Comparison of ENCODE assay signal across 15 mouse cellular contexts in the genomic region with DNA sequence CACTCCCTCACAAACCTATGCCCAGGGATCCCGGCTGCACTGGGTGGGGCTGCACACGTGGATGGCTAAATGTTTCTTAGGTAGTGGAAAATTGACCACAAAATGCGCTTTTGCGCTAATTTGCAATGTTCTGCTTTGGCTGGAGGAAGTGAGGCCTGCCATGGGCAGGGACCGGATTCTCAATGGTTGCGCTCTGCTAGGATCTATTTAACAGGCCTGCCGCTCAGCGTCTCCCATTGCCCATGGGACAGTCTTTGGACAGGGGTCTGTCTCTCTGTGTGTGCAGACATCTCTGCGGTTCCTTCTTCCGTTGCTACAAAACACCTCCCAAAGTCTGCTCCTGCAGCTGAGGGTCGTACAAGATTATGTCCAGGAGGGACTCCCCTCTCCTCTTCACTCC. TPM values are rescaled to one million over a fixed set of nuclear protein-coding genes. Genes with fewer than 3 reads are reported as not detected.
DNase-seq lines count a peak whose midpoint lies in the region; ATAC-seq lines count a peak whose summit lies in the region.
"Had no signal": no experiment of that assay in that cellular context is flagged by ENCODE, and none has a peak within 500 bp of the region (broad histone marks: within the 10 kb centered on the region; RNA-seq: fewer than 3 reads in every experiment).

No protein-coding gene starts in this region.

- intact Hi-C loops in heart, postnatal 25 days (cut with DNase I): no loop called here

- no peak; the same call in 1 of the 2 replicates for ATAC-seq in neural tube, embryonic 11.5 days (ENCODE audit: insufficient read depth, low FRiP score, low TSS enrichment)
- ATAC-seq in forebrain, embryonic 16.5 days: no peak
- no peak for ATAC-seq in limb, embryonic 15.5 days (ENCODE audit: insufficient number of reproducible peaks, low FRiP score, low TSS enrichment, low read depth)

- no peak overlapping the region for H3K27ac ChIP-seq in neural tube, embryonic 11.5 days (ENCODE audit: low read depth, low read length)
- H3K27ac ChIP-seq in forebrain, embryonic 16.5 days (ENCODE audit: low read length): no peak overlapping the region
- no peak overlapping the region for H3K27ac ChIP-seq in limb, embryonic 15.5 days
- H3K27ac ChIP-seq: liver, embryonic 15.5 days; macrophage had no signal

- no peaks in the 10 kb centered on the region for H3K9me3 ChIP-seq in neural tube, embryonic 11.5 days (ENCODE audit: control insufficient read depth, low read length)
- H3K9me3 ChIP-seq in forebrain, embryonic 16.5 days (ENCODE audit: control insufficient read depth, low read length): no peaks in the 10 kb centered on the region
- no peaks in the 10 kb centered on the region for H3K9me3 ChIP-seq in limb, embryonic 15.5 days
- H3K9me3 ChIP-seq: liver, embryonic 15.5 days had no signal

- H3K9ac ChIP-seq in neural tube, embryonic 11.5 days (ENCODE audit: low read length): 0 out of 2 replicates have a peak overlapping the region, but pooled peaks have one; percentile 45
- no peak overlapping the region for H3K9ac ChIP-seq in forebrain, embryonic 16.5 days (replicated peaks; ENCODE audit: low read depth, low read length)
- no peak overlapping the region for H3K9ac ChIP-seq in limb, embryonic 15.5 days
- H3K9ac ChIP-seq: liver, embryonic 15.5 days had no signal

- H3K27me3 ChIP-seq in neural tube, embryonic 11.5 days (ENCODE audit: control insufficient read depth, insufficient read depth, low read length): peaks cover 61% of the 10 kb centered on the region
- peaks cover 79% of the 10 kb centered on the region for H3K27me3 ChIP-seq in forebrain, embryonic 16.5 days (replicated peaks; ENCODE audit: control insufficient read depth, insufficient read depth, low read length)
- H3K27me3 ChIP-seq in limb, embryonic 15.5 days: peaks cover 89% of the 10 kb centered on the region
- no peaks in the 10 kb centered on the region for H3K27me3 ChIP-seq in splenic B cell, adult 2 months (ENCODE audit: control insufficient read depth, insufficient read depth, low read length, poor library complexity, severe bottlenecking)

- H3K4me3 ChIP-seq in neural tube, embryonic 11.5 days (ENCODE audit: low read depth, low read length): no peak overlapping the region
- H3K4me3 ChIP-seq in forebrain, embryonic 16.5 days (replicated peaks; ENCODE audit: low read length): no peak overlapping the region
- H3K4me3 ChIP-seq in limb, embryonic 15.5 days: 0 out of 2 replicates have a peak overlapping the region, but pooled peaks have one; percentile 29
- H3K4me3 ChIP-seq: liver, embryonic 15.5 days had no signal

- WGBS in neural tube, embryonic 11.5 days: 5% methylated on average over 11 of the region's 11 CpGs
- 4% methylated on average over 11 of the region's 11 CpGs for WGBS in forebrain, embryonic 16.5 days
- WGBS in limb, embryonic 15.5 days: 13% methylated on average over 11 of the region's 11 CpGs

- H3K36me3 ChIP-seq in neural tube, embryonic 11.5 days (ENCODE audit: control insufficient read depth, insufficient read depth, low read length): no peaks in the 10 kb centered on the region
- H3K36me3 ChIP-seq in forebrain, embryonic 16.5 days (ENCODE audit: control insufficient read depth, insufficient read depth): no peaks in the 10 kb centered on the region
- no peaks in the 10 kb centered on the region for H3K36me3 ChIP-seq in limb, embryonic 15.5 days
- H3K36me3 ChIP-seq in splenic B cell, adult 2 months (ENCODE audit: control insufficient read depth, insufficient read depth, low read length, poor library complexity, severe bottlenecking): no peaks in the 10 kb centered on the region
- H3K36me3 ChIP-seq: liver, embryonic 15.5 days had no signal

- H3K4me1 ChIP-seq in neural tube, embryonic 11.5 days (ENCODE audit: control insufficient read depth, insufficient read depth, low read length): peaks cover 63% of the 10 kb centered on the region
- peaks cover 32% of the 10 kb centered on the region for H3K4me1 ChIP-seq in forebrain, embryonic 16.5 days (replicated peaks; ENCODE audit: control insufficient read depth, insufficient read depth, low read length)
- peaks cover 30% of the 10 kb centered on the region for H3K4me1 ChIP-seq in limb, embryonic 15.5 days

- H3K4me2 ChIP-seq in neural tube, embryonic 11.5 days (ENCODE audit: low read depth): peak overlapping the region; percentile 47
- peak overlapping the region; percentile 64; the same call in 1 of the 2 replicates for H3K4me2 ChIP-seq in forebrain, embryonic 16.5 days (ENCODE audit: low read length)
- no peak overlapping the region for H3K4me2 ChIP-seq in limb, embryonic 15.5 days
- H3K4me2 ChIP-seq: liver, embryonic 15.5 days had no signal

- no peak for DNase-seq in neural tube, embryonic 11.5 days (ENCODE audit: low spot score)
- DNase-seq in neural tube, embryonic 10.5 days (ENCODE audit: extremely low spot score, low spot score): no peak
- peak; percentile 41 for DNase-seq in splenic B cell, adult 2 months (ENCODE audit: low read depth, low spot score)
- no peak for DNase-seq in layer of hippocampus, adult 18-20 months (ENCODE audit: low spot score in 2 of 2)
- no peak for DNase-seq in heart, postnatal 25 days (ENCODE audit: low spot score)
- DNase-seq in ovary, postnatal 10 days (ENCODE audit: low spot score): no peak
- DNase-seq: adrenal gland, postnatal 25 days; heart, postnatal 36 days; kidney, postnatal 10 days; right cerebral cortex, postnatal 25 days had no signal

RNA-seq across cellular contexts. Expression of a gene that starts 0.5 kb away (rescaled TPM):
- polyA plus RNA-seq in neural tube, embryonic 11.5 days (2014; fragmentation: Nextera tagmentation; extraction: Ambion mirVana): 1.6 and 2.3 TPM in 2 replicates
- polyA plus RNA-seq in forebrain, embryonic 16.5 days (2015; fragmentation: Nextera tagmentation; extraction: Ambion mirVana): not detected in 2 replicates
- polyA plus RNA-seq in limb, embryonic 15.5 days (2015; fragmentation: Nextera tagmentation; extraction: Ambion mirVana): not detected in 2 replicates
- total RNA-seq in layer of hippocampus, adult 18-20 months (2021): not detected
- total RNA-seq in heart, postnatal 25 days (2021): not detected
- total RNA-seq: adrenal gland, postnatal 25 days; granulocyte monocyte progenitor cell, adult 5-6 weeks; heart, postnatal 36 days had no signal
- polyA plus RNA-seq: liver, embryonic 15.5 days; macrophage had no signal

RNA-seq across cellular contexts. Expression of a gene that starts 6.0 kb away (rescaled TPM):
- polyA plus RNA-seq in neural tube, embryonic 11.5 days (2014; fragmentation: Nextera tagmentation; extraction: Ambion mirVana): 27.1 and 31.3 TPM in 2 replicates
- 20.7 and 21.3 TPM in 2 replicates for polyA plus RNA-seq in forebrain, embryonic 16.5 days (2015; fragmentation: Nextera tagmentation; extraction: Ambion mirVana)
- polyA plus RNA-seq in limb, embryonic 15.5 days (2015; fragmentation: Nextera tagmentation; extraction: Ambion mirVana): 26.4 and 26.5 TPM in 2 replicates
- 10 to 100 TPM; 41.6 to 45.4 TPM for total RNA-seq in layer of hippocampus, adult 18-20 months (2021)
- total RNA-seq in heart, postnatal 25 days (2021): 10 to 100 TPM; 25.2 to 26.7 TPM

RNA-seq across cellular contexts. Expression of a gene that starts 17.0 kb away (rescaled TPM):
- 8.3 and 8.9 TPM in 2 replicates for polyA plus RNA-seq in neural tube, embryonic 11.5 days (2014; fragmentation: Nextera tagmentation; extraction: Ambion mirVana)
- 4.4 and 6.2 TPM in 2 replicates for polyA plus RNA-seq in forebrain, embryonic 16.5 days (2015; fragmentation: Nextera tagmentation; extraction: Ambion mirVana)
- 18.9 and 21.9 TPM in 2 replicates for polyA plus RNA-seq in limb, embryonic 15.5 days (2015; fragmentation: Nextera tagmentation; extraction: Ambion mirVana)
- 1 to 10 TPM; 5.0 to 6.5 TPM for total RNA-seq in layer of hippocampus, adult 18-20 months (2021)
- 10 to 100 TPM; 14.3 to 14.9 TPM for total RNA-seq in heart, postnatal 25 days (2021)
- total RNA-seq: granulocyte monocyte progenitor cell, adult 5-6 weeks had no signal
- polyA plus RNA-seq: macrophage had no signal

RNA-seq across cellular contexts. Expression of a gene that starts 27.8 kb away (rescaled TPM):
- polyA plus RNA-seq in neural tube, embryonic 11.5 days (2014; fragmentation: Nextera tagmentation; extraction: Ambion mirVana): 2.1 and 2.2 TPM in 2 replicates
- 2.4 and 4.0 TPM in 2 replicates for polyA plus RNA-seq in forebrain, embryonic 16.5 days (2015; fragmentation: Nextera tagmentation; extraction: Ambion mirVana)
- polyA plus RNA-seq in limb, embryonic 15.5 days (2015; fragmentation: Nextera tagmentation; extraction: Ambion mirVana): 0.29 and 0.31 TPM in 2 replicates
- total RNA-seq in layer of hippocampus, adult 18-20 months (2021): 10 to 100 TPM in 1 of 2 experiments, 1 to 10 TPM in 1; 8.1 to 10.2 TPM
- 10 to 100 TPM; 69.6 to 73.3 TPM for total RNA-seq in heart, postnatal 25 days (2021)
- total RNA-seq: granulocyte monocyte progenitor cell, adult 5-6 weeks had no signal
- polyA plus RNA-seq: macrophage had no signal

RNA-seq across cellular contexts. Expression of a gene that starts 34.6 kb away (rescaled TPM):
- polyA plus RNA-seq in neural tube, embryonic 11.5 days (2014; fragmentation: Nextera tagmentation; extraction: Ambion mirVana): 311 and 312 TPM in 2 replicates
- 173 and 196 TPM in 2 replicates for polyA plus RNA-seq in forebrain, embryonic 16.5 days (2015; fragmentation: Nextera tagmentation; extraction: Ambion mirVana)
- polyA plus RNA-seq in limb, embryonic 15.5 days (2015; fragmentation: Nextera tagmentation; extraction: Ambion mirVana): 286 and 375 TPM in 2 replicates
- total RNA-seq in layer of hippocampus, adult 18-20 months (2021): 100 to 1,000 TPM; 204 to 205 TPM
- 100 to 1,000 TPM; 254 TPM for total RNA-seq in heart, postnatal 25 days (2021)
